Mouse (Mus musculus) gastrocnemius, adult 8-10 months (tissue): ENCODE results near the gene Rexo5. TPM values are rescaled to one million over a fixed set of nuclear protein-coding genes. Genes with fewer than 3 reads are reported as not detected.

ENCODE experiments used
- DNase-seq, 2 experiments: peaks; one replicate each; pipeline ENCODE4 v3.0.0; 2022; ENCODE audit warnings: low spot score in 2 of 2
- total RNA-seq, 4 experiments: library from RNA; stranded (reverse); gene quantifications; 2 replicates each; pipeline ENCODE4 v1.2.4; 2022

The Rexo5 gene
- total RNA-seq, 4 experiments from 2014 or later: 0.64 TPM; not detected in 3

DNA sequence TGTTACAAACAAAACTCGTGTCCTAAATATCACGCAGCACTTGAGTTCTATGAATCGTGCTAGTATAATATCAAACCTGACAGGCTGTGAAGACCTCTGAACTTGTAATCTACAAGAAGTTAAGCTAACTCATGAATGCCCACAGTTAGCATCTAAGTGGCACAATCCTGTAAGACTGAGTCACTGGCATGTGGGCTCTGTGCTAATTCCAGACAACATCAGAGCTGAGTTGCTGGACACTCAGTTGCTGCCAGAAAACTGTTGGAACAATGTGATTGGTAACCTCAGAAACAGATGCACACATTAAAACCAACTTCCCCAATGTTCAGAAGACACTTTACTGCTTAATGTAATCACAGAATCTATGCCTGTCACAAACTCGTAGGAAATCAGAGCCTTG is 94.1 kb downstream of the Rexo5 start:
- DNase-seq: no peak

- no peak for DNase-seq
Measured at GRCm38 (mm10) chr7:119892198-119892597, 98.4 kb downstream of the Rexo5 start.

DNA sequence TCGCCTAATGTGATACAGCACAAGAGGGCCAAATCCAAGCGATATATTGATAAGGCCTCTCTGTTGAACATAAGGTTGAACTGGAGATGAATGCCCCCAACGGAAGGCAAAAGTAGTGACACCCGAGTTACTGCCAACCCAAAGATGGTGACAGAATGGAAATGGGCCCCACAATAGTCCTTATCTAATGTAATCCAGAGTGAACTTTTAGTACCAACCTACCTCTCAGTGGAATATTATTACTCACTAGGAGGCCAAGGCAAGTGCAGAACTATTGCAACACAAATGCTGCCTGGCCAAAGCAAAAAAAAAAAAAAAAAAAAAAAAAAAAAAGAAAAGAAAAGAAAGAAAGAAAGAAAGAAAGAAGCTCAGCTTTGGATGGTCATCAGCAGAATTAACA is 98.9 kb downstream of the Rexo5 start:
- no peak for DNase-seq

DNA sequence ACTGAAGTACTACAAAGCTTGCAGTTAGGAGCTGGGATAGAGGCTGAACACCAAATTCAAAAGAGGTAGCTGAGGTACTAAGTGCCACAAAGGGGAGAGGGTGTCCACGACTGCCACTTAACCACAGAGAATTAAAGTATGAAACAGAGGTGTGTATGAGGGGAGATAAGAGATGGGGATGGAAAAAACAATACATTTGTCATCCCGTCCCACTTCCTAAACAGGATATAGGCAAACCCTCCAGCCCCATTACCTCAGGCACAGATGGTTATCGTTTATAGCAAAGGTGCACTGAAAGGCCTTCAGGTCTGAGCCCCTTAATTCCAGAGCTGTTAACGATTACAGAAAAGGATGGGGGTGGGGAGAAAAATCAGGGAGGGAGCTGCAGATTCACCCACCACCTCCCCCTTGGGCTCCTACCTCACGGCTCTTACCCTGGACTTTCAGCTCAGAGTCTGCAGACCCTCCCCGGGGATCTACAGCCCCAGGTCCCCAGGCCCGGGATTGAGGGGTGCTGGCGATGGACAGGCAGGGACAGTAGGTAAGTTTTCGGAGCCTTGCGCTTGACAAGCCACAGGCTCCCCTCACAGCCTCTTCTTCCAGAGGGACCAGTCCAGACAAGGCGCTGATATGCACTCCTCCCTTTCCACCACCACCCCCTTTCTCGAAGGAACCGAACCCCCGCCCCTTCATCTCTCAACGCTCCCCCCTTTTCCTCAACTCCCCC is 101.2 kb downstream of the Rexo5 start:
- peak; percentile 17 to 21 for DNase-seq

DNA sequence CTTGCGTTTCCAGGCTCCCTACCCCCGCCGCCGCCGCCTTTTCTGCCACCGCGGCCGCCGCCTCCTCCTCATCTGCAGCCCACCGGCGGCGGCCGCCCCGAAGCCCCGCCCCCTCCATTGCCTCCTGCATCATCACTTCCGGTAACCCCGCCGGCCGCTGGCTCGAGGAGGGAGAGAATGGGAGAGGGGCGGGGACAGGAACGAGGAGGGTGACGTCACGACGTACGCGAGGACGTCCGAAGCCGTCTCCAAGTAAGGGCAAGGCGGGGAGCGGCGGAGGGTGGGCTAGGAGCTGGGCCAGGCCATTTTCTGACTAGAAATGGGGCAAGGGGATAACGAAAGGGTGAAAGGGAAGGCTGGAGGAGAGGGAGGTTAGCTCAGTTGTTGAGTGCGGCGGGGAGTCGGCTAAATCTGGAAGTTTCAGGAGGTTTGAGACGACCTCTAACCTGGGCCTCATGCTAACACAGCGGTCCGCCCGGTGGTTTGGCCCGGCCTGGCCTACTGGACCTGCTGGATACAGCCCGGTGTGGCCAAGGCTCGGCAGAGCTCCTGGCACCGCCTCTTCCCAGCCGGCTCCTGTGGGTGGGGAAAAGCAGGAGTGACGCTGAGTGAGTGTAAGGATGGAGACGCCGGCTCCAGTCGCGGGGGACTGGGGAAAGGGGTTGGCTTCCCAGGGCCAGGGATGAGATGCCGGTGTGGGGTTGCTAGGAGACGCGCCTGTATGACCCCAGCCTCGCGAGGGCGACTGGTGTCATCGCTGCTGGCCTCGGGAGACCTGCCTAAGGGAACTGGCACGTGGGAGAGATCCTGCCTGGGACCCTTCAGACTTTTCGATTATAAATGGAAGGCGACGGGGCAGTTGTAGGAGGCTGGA is 102.1 kb downstream of the Rexo5 start, which contains the start of the genes Lyrm1 and Dcun1d3:
TSS of gene Lyrm1 (plus strand) at position 223 of the 874 bp plus-strand sequence.
TSS of gene Dcun1d3 (minus strand) at position 660 of the 874 bp plus-strand sequence.
- peak; percentile 96 to 97 for DNase-seq

DNA sequence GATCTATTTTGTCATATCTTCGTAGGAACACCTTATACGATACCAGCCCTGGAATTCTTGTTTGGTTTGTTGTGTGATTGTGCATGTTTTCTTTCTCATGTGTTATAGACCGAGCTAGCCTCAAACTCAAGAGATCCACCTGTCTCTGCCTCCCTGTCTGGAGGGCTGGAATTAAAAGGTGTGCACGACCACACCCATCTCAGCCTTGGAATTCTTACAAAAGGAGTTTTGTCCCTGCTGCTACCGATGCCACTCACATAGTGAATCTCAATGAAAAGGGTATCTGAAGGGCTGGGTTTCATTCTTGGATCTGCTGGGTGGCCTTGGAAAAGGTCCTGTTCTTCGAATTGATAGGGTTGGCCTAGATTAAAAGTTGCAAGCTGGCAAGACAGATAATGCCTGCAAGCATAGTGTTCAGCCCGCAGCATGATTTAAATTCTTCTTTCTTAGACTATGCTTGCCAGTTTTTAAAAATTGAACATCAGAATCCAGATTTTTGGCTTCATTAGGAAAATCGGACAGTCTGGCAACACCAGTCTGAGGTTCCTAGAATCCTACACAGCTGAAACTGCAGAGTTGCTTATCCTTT is 103.8 kb downstream of the Rexo5 start:
- peak in 1 of 2 experiments; percentile 5 for DNase-seq

GRCm38 (mm10) chr7:119898247-119898856 is 104.5 kb downstream of the Rexo5 start:
- no peak for DNase-seq

Other genes with a start within 250 kb of the Rexo5 start
- gene Acsm2, start 239.7 kb upstream of the Rexo5 start, total RNA-seq: not detected
- gene Acsm1, start 187.0 kb upstream of the Rexo5 start, total RNA-seq: under 1 TPM; 0.19 to 0.88 (median 0.58) TPM
- not detected for gene Acsm4, start 104.0 kb upstream of the Rexo5 start, total RNA-seq
- gene Thumpd1, start 73.2 kb upstream of the Rexo5 start, total RNA-seq: 10 to 100 TPM; 16.1 to 22.1 (median 19.4) TPM
- gene Acsm3, start 33.1 kb upstream of the Rexo5 start, total RNA-seq: 1 to 10 TPM in 1 of 4 experiments, under 1 TPM in 3; 0.12 to 1.6 (median 0.39) TPM
- 1 to 10 TPM in 3 of 4 experiments, under 1 TPM in 1; 0.88 to 1.1 (median 1.1) TPM for gene Eri2, start 52 bp downstream of the Rexo5 start, total RNA-seq
- gene Lyrm1, start 101.9 kb downstream of the Rexo5 start, total RNA-seq: 10 to 100 TPM in 1 of 4 experiments, 1 to 10 TPM in 3; 8.2 to 11.5 (median 9.2) TPM
- 10 to 100 TPM; 13.2 to 22.6 (median 20.8) TPM for gene Dcun1d3, start 102.3 kb downstream of the Rexo5 start, total RNA-seq